Mouse (Mus musculus) kidney, adult 2 months (tissue): Measurements from ENCODE around the gene Depdc5.

ENCODE experiments used
- CTCF ChIP-seq: fragments of 200-500 bp; conservative IDR thresholded peaks from 2 replicates; pipeline ENCODE4 v1.5.1; 2011; ENCODE audit warnings: low read depth, mild to moderate bottlenecking, control low read depth, low read length, moderate library complexity, mixed read lengths; ENCODE audit not compliant: insufficient read depth, insufficient read length
- POLR2A ChIP-seq: fragments of 200-500 bp; IDR thresholded peaks from one replicate; pipeline ENCODE4 v1.6.1; 2011; ENCODE audit warnings: low read depth, low read length, control low read depth

DNA sequence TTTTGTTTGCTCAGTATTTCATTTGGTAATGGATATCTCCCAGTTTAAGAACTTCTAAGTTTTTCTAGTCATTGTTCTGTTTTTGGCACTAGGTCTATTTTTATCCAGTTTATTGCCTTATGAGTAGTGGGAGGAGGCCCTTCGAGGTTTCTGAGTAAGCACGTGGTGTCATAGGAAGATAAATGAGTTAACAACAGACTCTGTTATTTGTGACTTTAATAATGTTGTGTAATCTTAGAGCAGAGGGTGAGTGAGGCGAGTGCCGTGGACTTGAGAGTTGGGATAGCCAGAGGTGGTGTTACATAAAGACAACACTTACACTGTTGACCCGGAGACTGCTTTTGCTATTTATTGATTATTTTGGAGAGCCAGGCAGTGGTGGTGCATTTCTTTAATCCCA is 161.0 kb downstream of the Depdc5 start:
- no peak for TF ChIP-seq POLR2A
- TF ChIP-seq CTCF = no peak
